In genomic region chr7:116701466-116702342, GRCm38 (mm10) we compare ENCODE assay signal across 9 mouse cellular contexts.
DNase-seq lines count a peak whose midpoint lies in the region; ATAC-seq and TF ChIP-seq lines count a peak whose summit lies in the region.
"Had no signal": no experiment of that assay in that cellular context is flagged by ENCODE, and none has a peak within 500 bp of the region (broad histone marks: within the 10 kb centered on the region; RNA-seq: fewer than 3 reads in every experiment).

No protein-coding gene starts in this region.

- intact Hi-C loops in left cerebral cortex, adult 2 months (cut with DNase I) = loop anchor here (1.0 to 10.0 kb wide), 7 partner anchors 156 to 1401 kb away; no protein-coding TSS in a partner anchor

- H3K36me3 ChIP-seq in midbrain, embryonic 10.5 days = no peaks in the 10 kb centered on the region

- DNase-seq in R1 (ENCODE audit: low read depth, low spot score) = peak; percentile 64
- peak; percentile 76 to 82 for DNase-seq in cerebellum, postnatal 25 days
- DNase-seq in gastrocnemius, adult 18-20 months (ENCODE audit: low spot score) = peak; percentile 53
- DNase-seq in hindlimb bud, embryonic 11.5 days (ENCODE audit: extremely low spot score, low read depth, low spot score) = peak; percentile 41
- DNase-seq in left cerebral cortex, adult 2 months (ENCODE audit: extremely low spot score in 1 of 2, low spot score in 2 of 2) = peak; percentile 77 to 89
- DNase-seq in midbrain, embryonic 10.5 days (ENCODE audit: low spot score) = peak; percentile 81
- DNase-seq in skeletal muscle tissue, adult 2 months (ENCODE audit: low read depth, low spot score) = peak; percentile 43

- no peaks in the 10 kb centered on the region for H3K27me3 ChIP-seq in midbrain, embryonic 10.5 days (ENCODE audit: low read depth, poor library complexity, severe bottlenecking)

- TF ChIP-seq CTCF in left cerebral cortex, adult 2 months (IDR thresholded peaks at IDR 0.05) = peak; percentile 95

- WGBS in midbrain, embryonic 10.5 days = 53% methylated on average over 14 of the region's 14 CpGs

- no peaks in the 10 kb centered on the region for H3K4me1 ChIP-seq in midbrain, embryonic 10.5 days

- peak overlapping the region; percentile 12; the same call in 1 of the 2 replicates for H3K27ac ChIP-seq in left cerebral cortex, adult 2 months
- 0 out of 2 replicates have a peak overlapping the region, but pooled peaks have one; percentile 1 for H3K27ac ChIP-seq in midbrain, embryonic 10.5 days (replicated peaks)
- H3K27ac ChIP-seq: macrophage had no signal

- peaks cover 12% of the 10 kb centered on the region; the same call in 1 of the 2 replicates for H3K9me3 ChIP-seq in midbrain, embryonic 10.5 days (replicated peaks)

- no peak for ATAC-seq in erythroblast, adult 5-6 weeks (replicated peaks; ENCODE audit: low FRiP score, poor library complexity, severe bottlenecking)

- no peak overlapping the region for H3K4me3 ChIP-seq in left cerebral cortex, adult 2 months
- H3K4me3 ChIP-seq in midbrain, embryonic 10.5 days = no peak overlapping the region
